Mouse (Mus musculus): ENCODE data around the gene A430033K04Rik.

The A430033K04Rik gene

GRCm38 (mm10) chr5:138697466-138697865 lies 74.8 kb downstream of the A430033K04Rik start:
- DNase-seq, result no peak

Measured in kidney, adult 18-20 months (tissue).